Mouse (Mus musculus) liver, embryonic 12.5 days (tissue): Measurements from ENCODE around the gene Spert. TPM values are rescaled to one million over a fixed set of nuclear protein-coding genes. Genes with fewer than 3 reads are reported as not detected.

Experiments used
- ATAC-seq: fragments of 200-750 bp; cut with Nextera tagmentation; 2 replicates; pipeline ENCODE4 v1.8.0; 2017; ENCODE audit warnings: moderate number of reproducible peaks, mild to moderate bottlenecking, moderate library complexity
- H3K27ac ChIP-seq: fragments of 300-500 bp; sonication (generic); 2 replicates; pipeline ENCODE4 v1.5.1; 2016; ENCODE audit warnings: mild to moderate bottlenecking
- H3K27me3 ChIP-seq: fragments of 300-500 bp; sonication (generic); replicated peaks from 2 replicates; pipeline ENCODE4 v1.6.1; 2016; ENCODE audit warnings: mild to moderate bottlenecking, moderate library complexity
- H3K36me3 ChIP-seq: fragments of 300-500 bp; sonication (generic); 2 replicates; pipeline ENCODE4 v1.6.1; 2016; ENCODE audit warnings: mild to moderate bottlenecking, moderate library complexity
- H3K4me1 ChIP-seq: fragments of 300-500 bp; sonication (generic); 2 replicates; pipeline ENCODE4 v1.6.1; 2016
- H3K4me2 ChIP-seq: fragments of 300-500 bp; sonication (generic); 2 replicates; pipeline ENCODE4 v1.6.1; 2016; ENCODE audit warnings: mild to moderate bottlenecking, moderate library complexity
- H3K4me3 ChIP-seq: fragments of 300-500 bp; sonication (generic); 2 replicates; pipeline ENCODE4 v1.5.1; 2016; ENCODE audit warnings: mild to moderate bottlenecking, moderate library complexity
- H3K9ac ChIP-seq: fragments of 300-500 bp; sonication (generic); 2 replicates; pipeline ENCODE4 v1.6.1; 2016; ENCODE audit warnings: mild to moderate bottlenecking, moderate library complexity
- H3K9me3 ChIP-seq: fragments of 300-500 bp; sonication (generic); replicated peaks from 2 replicates; pipeline ENCODE4 v1.6.1; 2016; ENCODE audit warnings: mild to moderate bottlenecking, moderate library complexity
- WGBS: fragments of 180-500 bp; shearing (Covaris S2); methylation state at CpG from one replicate; pipeline ENCODE4 v1.1.7; 2016; ENCODE audit not compliant: insufficient replicate concordance; 5-methylcytosine and 5-hydroxymethylcytosine counted together
- polyA plus RNA-seq: library from polyadenylated mRNA; unstranded; fragments of >200 nt; fragmentation: Nextera tagmentation; extraction: Ambion mirVana; gene quantifications from 2 replicates; pipeline ENCODE4 v1.2.1, GENCODE M21; 2016

Gene Spert
- polyA plus RNA-seq, result not detected in 2 replicates

DNA sequence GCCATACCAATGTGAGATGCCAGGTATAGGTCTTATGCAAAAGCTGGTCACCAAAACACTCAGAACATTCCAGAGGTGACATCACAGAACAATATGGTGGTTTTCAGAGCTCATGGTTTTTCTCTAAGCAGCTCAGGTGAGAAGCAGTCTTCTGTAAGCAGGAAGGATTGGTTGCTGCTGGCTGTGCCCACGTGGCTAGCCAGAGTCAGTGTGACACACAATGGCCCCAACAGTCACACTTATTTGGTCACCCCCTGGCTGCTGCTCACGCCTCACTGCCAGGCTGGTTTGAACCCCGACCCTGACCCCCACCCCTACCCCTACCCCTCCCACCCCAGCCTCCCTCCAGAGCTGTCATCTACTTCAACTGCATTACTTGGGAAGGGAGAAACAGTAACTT lies at the start of gene Spert:
Gene Spert, minus strand, starts transcription at position 139 of the 400 bp plus-strand sequence.
- no peaks in the 10 kb centered on the region for H3K36me3 ChIP-seq
- WGBS, result 44% methylated on average over 3 of the region's 3 CpGs
- H3K4me2 ChIP-seq, result no peak within 1 kb of the TSS
- no peaks in the 10 kb centered on the region for H3K9me3 ChIP-seq
- no peak within 1 kb of the TSS for H3K4me3 ChIP-seq
- no peaks in the 10 kb centered on the region for H3K27me3 ChIP-seq
- no peaks in the 10 kb centered on the region for H3K4me1 ChIP-seq
- no peak for ATAC-seq
- no peak within 1 kb of the TSS for H3K27ac ChIP-seq
- H3K9ac ChIP-seq, result no peak within 1 kb of the TSS

DNA sequence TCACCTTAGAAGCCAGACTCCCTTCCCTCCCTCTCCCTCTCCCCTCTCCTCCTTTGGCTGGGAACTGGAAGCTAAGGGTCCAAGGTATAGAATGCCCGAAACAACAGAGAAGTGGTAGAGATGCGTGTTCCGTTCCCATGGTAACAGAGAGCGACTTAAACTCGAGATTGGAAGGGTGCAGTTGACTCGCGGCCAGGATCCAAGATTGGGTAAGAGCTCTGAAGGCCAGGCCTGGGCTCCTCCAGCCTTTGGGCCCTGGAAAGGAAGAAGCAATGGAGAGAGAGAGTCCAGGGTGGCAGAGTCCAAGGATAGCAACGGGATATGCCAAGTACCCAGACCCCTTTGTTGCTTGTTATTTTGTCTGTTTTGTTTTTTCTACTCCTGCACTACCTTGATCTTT lies 49.2 kb upstream of the Spert start, which contains the start of gene Erich6b:
Gene Erich6b, plus strand, starts transcription at position 180 of the 400 bp plus-strand sequence.
- H3K9ac ChIP-seq, result no peak within 1 kb of the TSS

DNA sequence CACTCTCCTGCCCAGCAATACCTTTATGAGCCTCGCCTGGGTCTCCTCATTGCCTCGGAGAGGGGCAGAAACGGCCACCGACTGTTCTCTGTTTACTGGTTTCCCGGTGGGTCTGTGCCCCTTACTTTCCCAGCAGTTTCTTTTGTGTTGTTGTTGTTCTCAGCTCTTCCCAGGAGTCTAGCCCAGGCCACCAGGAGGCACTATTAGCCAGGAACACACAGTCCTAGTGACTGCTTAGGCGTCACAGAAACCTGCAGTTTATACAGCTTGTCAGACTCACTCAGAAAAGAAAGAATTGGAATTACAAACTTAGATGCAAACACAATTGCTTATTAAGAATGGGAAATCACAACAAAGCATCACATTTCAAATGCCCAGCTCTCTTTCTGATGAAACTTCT lies 48.5 kb upstream of the Spert start:
- H3K9ac ChIP-seq, result no peak overlapping the region
- 53% methylated on average over 6 of the region's 6 CpGs for WGBS
- no peak for ATAC-seq

More for the DNA sequence above, 49.2 kb upstream of the Spert start, which contains the start of gene Erich6b:
- Histone ChIP-seq H3K27ac (no peak within 1 kb of the TSS), H3K27me3 (no peaks in the 10 kb centered on the region), H3K4me1 (no peaks in the 10 kb centered on the region), H3K9me3 (no peaks in the 10 kb centered on the region), H3K4me2 (no peak within 1 kb of the TSS), H3K4me3 (no peak within 1 kb of the TSS), H3K36me3 (no peaks in the 10 kb centered on the region)
- WGBS, result 74% methylated on average over 8 of the region's 8 CpGs
- no peak for ATAC-seq

DNA sequence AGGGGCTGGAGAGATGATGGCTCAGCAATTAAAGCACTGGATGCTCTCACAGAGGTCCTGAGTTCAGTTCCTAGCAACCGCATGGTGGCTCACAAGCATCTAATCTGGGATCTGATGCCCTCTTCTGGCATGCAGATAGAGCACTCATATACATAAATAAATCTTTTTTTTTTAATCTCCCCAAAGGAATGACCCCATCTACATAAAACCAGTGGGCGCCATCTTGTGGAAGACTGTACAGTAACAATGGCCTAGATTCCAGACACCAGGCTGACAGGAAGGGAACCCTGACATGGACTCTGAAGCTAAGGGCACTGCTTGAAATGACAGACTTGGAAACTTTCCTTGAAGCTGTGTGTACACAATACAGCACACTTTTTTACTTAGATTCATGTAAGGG lies 47.9 kb upstream of the Spert start:
- no peak for ATAC-seq

More for the DNA sequence above, 48.5 kb upstream of the Spert start:
- H3K9me3 ChIP-seq, result no peaks in the 10 kb centered on the region
- no peak overlapping the region for H3K27ac ChIP-seq
- no peaks in the 10 kb centered on the region for H3K36me3 ChIP-seq
- H3K4me1 ChIP-seq, result no peaks in the 10 kb centered on the region
- no peak overlapping the region for H3K4me2 ChIP-seq
- no peaks in the 10 kb centered on the region for H3K27me3 ChIP-seq
- no peak overlapping the region for H3K4me3 ChIP-seq

DNA sequence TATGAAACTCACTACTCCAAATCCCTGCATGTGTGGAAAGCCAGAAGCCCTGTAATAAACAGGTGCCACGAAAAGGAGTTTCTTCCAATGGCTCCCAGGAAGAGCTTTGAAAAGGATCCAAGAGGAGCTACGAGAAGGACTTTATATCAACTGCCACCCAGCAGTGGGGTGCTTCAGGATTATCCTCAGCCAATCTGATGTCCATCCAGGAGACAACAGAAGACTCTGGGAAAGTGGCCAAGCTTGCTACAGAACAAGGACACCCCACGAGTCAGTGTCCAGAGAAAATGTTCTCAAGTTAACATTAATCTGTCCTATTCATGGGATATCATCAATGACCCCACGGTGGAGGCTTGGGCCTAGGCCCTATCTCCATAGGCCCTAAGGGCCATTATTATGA lies 44.7 kb upstream of the Spert start:
- 56% methylated on average over 4 of the region's 4 CpGs for WGBS
- Histone ChIP-seq H3K36me3 (no peaks in the 10 kb centered on the region), H3K4me1 (no peaks in the 10 kb centered on the region), H3K9me3 (no peaks in the 10 kb centered on the region), H3K4me3 (no peak overlapping the region), H3K9ac (no peak overlapping the region), H3K27me3 (no peaks in the 10 kb centered on the region), H3K27ac (no peak overlapping the region), H3K4me2 (no peak overlapping the region)
- ATAC-seq, result no peak

More for the DNA sequence above, 47.9 kb upstream of the Spert start:
- H3K9ac ChIP-seq, result no peak overlapping the region
- H3K4me2 ChIP-seq, result no peak overlapping the region
- H3K36me3 ChIP-seq, result no peaks in the 10 kb centered on the region
- no peaks in the 10 kb centered on the region for H3K27me3 ChIP-seq
- no peaks in the 10 kb centered on the region for H3K4me1 ChIP-seq
- H3K9me3 ChIP-seq, result no peaks in the 10 kb centered on the region
- no peak overlapping the region for H3K27ac ChIP-seq
- H3K4me3 ChIP-seq, result no peak overlapping the region
- 60% methylated on average over 2 of the region's 2 CpGs for WGBS

DNA sequence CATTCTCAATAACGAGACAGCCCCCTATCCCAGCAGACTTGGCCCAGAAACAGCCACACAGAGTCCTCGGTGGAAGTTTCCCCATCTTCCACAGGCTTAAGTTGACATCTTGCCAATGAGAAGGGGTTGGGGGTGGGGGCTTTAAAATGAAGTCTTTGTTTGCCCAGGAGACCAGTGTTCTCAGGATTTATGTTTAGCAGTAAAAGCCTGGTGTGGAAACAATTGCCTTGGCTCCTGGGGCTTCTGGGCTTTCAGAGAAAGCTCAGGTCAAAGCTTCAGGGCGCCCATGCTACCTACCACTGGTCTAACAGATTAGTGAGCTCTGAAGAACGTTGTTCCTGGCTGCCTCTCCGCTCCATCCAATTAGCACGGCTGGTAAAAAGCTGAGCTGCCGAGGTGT lies 43.2 kb upstream of the Spert start:
- Histone ChIP-seq H3K27me3 (no peaks in the 10 kb centered on the region), H3K4me2 (no peak overlapping the region), H3K9ac (no peak overlapping the region), H3K4me3 (no peak overlapping the region), H3K4me1 (no peaks in the 10 kb centered on the region), H3K27ac (no peak overlapping the region), H3K9me3 (no peaks in the 10 kb centered on the region), H3K36me3 (no peaks in the 10 kb centered on the region)
- 61% methylated on average over 7 of the region's 7 CpGs for WGBS
- no peak for ATAC-seq

DNA sequence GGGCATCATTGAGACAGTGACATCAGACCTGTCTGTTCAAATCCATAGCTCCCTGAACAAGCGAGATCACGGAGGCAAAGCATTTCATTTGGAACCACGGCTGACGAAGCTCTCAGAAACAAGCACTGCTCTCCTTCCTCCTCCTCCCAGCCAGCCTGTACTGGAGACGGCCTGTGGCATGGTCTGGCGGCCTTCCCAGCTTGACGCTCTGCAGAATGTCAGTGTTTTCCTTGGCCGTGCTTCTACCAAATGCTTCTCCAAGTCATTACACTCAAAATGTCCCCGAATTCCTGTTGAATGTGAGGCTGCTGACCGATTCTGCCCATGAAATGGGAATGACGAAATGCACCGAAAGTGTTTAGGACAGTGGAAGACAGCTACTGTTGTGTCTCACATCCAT lies 42.4 kb upstream of the Spert start:
- WGBS, result 69% methylated on average over 12 of the region's 12 CpGs
- H3K9ac ChIP-seq, result no peak overlapping the region
- no peak for ATAC-seq
- H3K36me3 ChIP-seq, result no peaks in the 10 kb centered on the region
- no peak overlapping the region for H3K27ac ChIP-seq
- no peaks in the 10 kb centered on the region for H3K4me1 ChIP-seq
- H3K9me3 ChIP-seq, result no peaks in the 10 kb centered on the region
- no peak overlapping the region for H3K4me3 ChIP-seq
- H3K27me3 ChIP-seq, result no peaks in the 10 kb centered on the region
- no peak overlapping the region for H3K4me2 ChIP-seq

DNA sequence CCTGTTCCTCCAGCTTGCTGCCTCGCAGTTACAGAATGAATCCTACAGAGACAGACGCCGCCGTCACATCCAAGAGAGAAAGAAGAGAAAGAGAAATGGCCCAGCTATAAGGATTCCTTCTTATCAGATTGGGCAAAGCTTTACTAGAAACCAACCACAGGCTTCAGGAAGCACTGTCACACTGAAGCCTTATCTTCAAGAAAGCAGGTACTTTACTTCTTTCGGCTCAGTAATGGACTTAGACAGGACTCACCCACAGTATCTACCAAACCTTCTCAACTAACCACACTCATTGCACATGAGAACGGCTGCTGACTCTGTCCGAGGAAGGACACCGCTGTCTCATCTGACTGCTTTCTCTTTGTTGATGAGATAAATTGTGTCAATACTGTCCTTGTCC lies 36.0 kb upstream of the Spert start:
- WGBS, result 20% methylated on average over 8 of the region's 8 CpGs
- no peak for ATAC-seq
- no peaks in the 10 kb centered on the region for H3K36me3 ChIP-seq
- H3K4me1 ChIP-seq, result 0 out of 2 replicates have a peak, but pooled peaks cover 10% of the 10 kb centered on the region
- H3K9ac ChIP-seq, result no peak overlapping the region
- no peak overlapping the region for H3K4me3 ChIP-seq
- H3K9me3 ChIP-seq, result no peaks in the 10 kb centered on the region
- H3K27ac ChIP-seq, result no peak overlapping the region
- H3K4me2 ChIP-seq, result peak overlapping the region; percentile 8
- H3K27me3 ChIP-seq, result no peaks in the 10 kb centered on the region

DNA sequence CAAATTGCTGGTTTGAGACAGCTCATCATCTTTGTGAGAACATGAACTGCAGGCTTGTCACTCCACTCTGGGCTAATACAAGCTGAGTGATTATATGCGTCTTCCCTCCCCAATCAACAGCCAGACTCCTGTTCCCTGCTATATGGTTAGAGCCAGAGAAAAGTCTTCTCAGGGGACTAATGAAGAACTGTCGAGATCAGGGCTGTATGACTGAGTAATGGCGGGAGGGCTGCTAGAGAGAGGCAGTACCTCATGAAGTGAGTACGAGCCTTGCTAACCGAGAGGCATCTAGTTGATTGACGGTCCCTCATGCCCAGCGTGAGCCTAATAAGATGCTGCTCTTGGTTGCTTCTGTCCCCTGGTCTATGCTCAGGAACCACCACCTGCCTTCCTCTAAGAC lies 30.1 kb upstream of the Spert start:
- 74% methylated on average over 7 of the region's 7 CpGs for WGBS
- Histone ChIP-seq H3K4me2 (no peak overlapping the region), H3K4me3 (no peak overlapping the region), H3K9ac (no peak overlapping the region), H3K36me3 (no peaks in the 10 kb centered on the region), H3K9me3 (no peaks in the 10 kb centered on the region), H3K27me3 (no peaks in the 10 kb centered on the region), H3K4me1 (no peaks in the 10 kb centered on the region), H3K27ac (no peak overlapping the region)
- ATAC-seq, result no peak

DNA sequence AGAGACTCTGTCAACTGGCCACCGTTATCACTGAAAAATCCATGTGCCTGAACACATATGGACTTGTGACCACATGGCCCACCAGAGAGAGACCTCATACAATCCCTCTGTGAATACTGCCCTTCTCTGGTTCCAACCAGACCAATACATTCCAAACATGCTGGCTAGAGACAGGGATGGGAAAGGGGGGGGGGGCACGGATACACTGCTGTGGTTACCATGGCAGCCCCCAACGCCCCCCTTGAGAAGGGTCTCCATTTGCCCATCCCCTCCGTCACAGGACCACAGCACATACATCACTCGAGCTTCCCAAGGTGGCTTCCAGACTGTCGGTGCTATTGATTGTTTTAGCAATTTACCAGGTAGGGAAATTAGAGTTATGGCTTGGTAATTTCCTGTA lies 23.5 kb upstream of the Spert start:
- ATAC-seq, result no peak
- Histone ChIP-seq H3K27ac (no peak overlapping the region), H3K4me2 (no peak overlapping the region), H3K36me3 (no peaks in the 10 kb centered on the region), H3K4me3 (no peak overlapping the region), H3K27me3 (no peaks in the 10 kb centered on the region), H3K4me1 (no peaks in the 10 kb centered on the region), H3K9me3 (no peaks in the 10 kb centered on the region), H3K9ac (no peak overlapping the region)
- 63% methylated on average over 6 of the region's 6 CpGs for WGBS

DNA sequence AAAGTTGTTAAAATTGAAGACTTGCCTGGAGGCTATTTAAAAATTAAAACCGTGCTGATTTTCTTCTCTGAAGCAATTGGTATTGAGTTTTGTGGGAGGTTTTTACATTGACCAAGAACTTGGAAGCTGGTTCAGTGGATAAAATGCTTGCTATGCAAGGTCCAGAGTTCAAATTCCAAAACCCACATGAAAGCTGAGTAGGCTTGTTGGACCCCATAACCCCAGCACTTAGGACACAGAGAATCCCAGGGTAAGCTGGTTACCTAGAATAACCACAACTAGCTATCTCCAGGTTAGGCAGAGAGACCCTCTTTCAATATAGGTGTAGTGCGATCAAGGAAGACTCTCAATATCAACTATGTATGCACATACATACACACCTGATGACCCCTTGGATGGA lies 16.3 kb upstream of the Spert start:
- H3K4me2 ChIP-seq, result no peak overlapping the region
- no peak overlapping the region for H3K27ac ChIP-seq
- no peak overlapping the region for H3K9ac ChIP-seq
- WGBS, result 73% methylated on average over 2 of the region's 2 CpGs
- no peak for ATAC-seq
- no peaks in the 10 kb centered on the region for H3K36me3 ChIP-seq
- no peaks in the 10 kb centered on the region for H3K27me3 ChIP-seq
- H3K9me3 ChIP-seq, result no peaks in the 10 kb centered on the region
- no peaks in the 10 kb centered on the region for H3K4me1 ChIP-seq
- no peak overlapping the region for H3K4me3 ChIP-seq

DNA sequence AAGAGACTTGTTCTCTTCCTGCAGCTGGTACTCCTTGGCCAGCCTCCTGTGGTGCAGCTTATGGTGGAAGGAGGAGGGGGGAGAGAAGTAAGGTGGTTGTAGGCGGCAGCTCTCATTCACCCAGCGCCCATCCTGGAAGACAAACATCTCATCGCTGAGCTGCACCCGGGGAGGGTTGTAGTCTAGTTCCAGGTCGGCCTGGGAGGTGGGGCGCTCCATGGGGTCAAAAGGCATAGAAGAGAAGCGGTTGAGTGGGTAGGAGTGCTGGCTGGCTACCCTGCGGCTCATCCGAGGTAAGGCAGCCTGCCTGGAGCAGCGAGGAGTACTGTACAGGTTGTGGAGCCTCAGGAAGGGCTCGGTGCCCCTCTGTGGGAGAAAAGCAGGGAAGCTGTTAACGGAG lies 9.0 kb downstream of the Spert start:
- H3K9ac ChIP-seq, result no peak overlapping the region
- no peaks in the 10 kb centered on the region for H3K9me3 ChIP-seq
- no peak for ATAC-seq
- no peak overlapping the region for H3K4me3 ChIP-seq
- H3K36me3 ChIP-seq, result no peaks in the 10 kb centered on the region
- no peaks in the 10 kb centered on the region for H3K4me1 ChIP-seq
- H3K4me2 ChIP-seq, result no peak overlapping the region
- 75% methylated on average over 12 of the region's 12 CpGs for WGBS
- no peaks in the 10 kb centered on the region for H3K27me3 ChIP-seq
- H3K27ac ChIP-seq, result no peak overlapping the region

DNA sequence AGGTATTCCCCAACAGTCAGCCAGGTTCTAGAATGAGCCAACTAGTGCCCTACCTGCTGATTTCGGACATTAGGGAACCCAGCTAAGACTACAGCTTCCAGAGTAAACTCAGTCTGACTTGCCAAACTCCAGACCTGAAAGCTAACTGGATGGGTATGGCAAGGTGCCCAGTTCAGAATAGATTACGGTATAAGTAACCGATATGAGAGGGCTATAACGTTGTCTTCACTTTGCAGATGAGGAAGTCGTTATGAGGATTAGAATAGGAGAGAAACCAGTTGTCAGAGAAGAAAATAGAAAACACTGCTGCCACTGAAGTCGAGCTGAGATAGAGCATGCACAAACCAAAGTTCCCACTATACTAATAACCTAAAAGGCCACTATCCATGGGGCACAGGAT lies 13.9 kb downstream of the Spert start:
- no peak for ATAC-seq
- Histone ChIP-seq H3K4me3 (no peak overlapping the region), H3K4me1 (no peaks in the 10 kb centered on the region), H3K9ac (no peak overlapping the region), H3K27ac (no peak overlapping the region), H3K9me3 (no peaks in the 10 kb centered on the region), H3K27me3 (no peaks in the 10 kb centered on the region), H3K4me2 (no peak overlapping the region), H3K36me3 (no peaks in the 10 kb centered on the region)
- 66% methylated on average over 6 of the region's 6 CpGs for WGBS
